Mouse (Mus musculus) lung, embryonic 16.5 days (tissue): ENCODE results near the gene Rhob. TPM values are rescaled to one million over a fixed set of nuclear protein-coding genes. Genes with fewer than 3 reads are reported as not detected.

Experiments used
- ATAC-seq: fragments of 200-750 bp; cut with Nextera tagmentation; 2 replicates; pipeline ENCODE4 v1.8.0; 2017; ENCODE audit warnings: low read depth, mild to moderate bottlenecking, moderate library complexity
- H3K27ac ChIP-seq: fragments of 300-500 bp; sonication (generic); 2 replicates; pipeline ENCODE4 v1.5.1; 2014; ENCODE audit warnings: mild to moderate bottlenecking, control low read depth, low read length
- H3K27me3 ChIP-seq: fragments of 300-500 bp; sonication (generic); 2 replicates; pipeline ENCODE4 v1.6.1; 2014; ENCODE audit warnings: low read depth, low read length, mixed read lengths; ENCODE audit not compliant: control insufficient read depth, insufficient read depth
- H3K36me3 ChIP-seq: fragments of 300-500 bp; sonication (generic); 2 replicates; pipeline ENCODE4 v1.6.1; 2014; ENCODE audit warnings: low read length; ENCODE audit not compliant: control insufficient read depth, insufficient read depth
- H3K4me1 ChIP-seq: fragments of 300-500 bp; sonication (generic); replicated peaks from 2 replicates; pipeline ENCODE4 v1.6.1; 2014; ENCODE audit warnings: low read length, mixed read lengths; ENCODE audit not compliant: control insufficient read depth, insufficient read depth
- H3K4me2 ChIP-seq: fragments of 300-500 bp; sonication (generic); 2 replicates; pipeline ENCODE4 v1.6.1; 2014; ENCODE audit warnings: low read depth, low read length, control low read depth
- H3K4me3 ChIP-seq: fragments of 300-500 bp; sonication (generic); 2 replicates; pipeline ENCODE4 v1.5.1; 2014; ENCODE audit warnings: mild to moderate bottlenecking, low read length, control low read depth
- H3K9ac ChIP-seq: fragments of 300-500 bp; sonication (generic); 2 replicates; pipeline ENCODE4 v1.6.1; 2014; ENCODE audit warnings: low read length, control low read depth
- H3K9me3 ChIP-seq: fragments of 300-500 bp; sonication (generic); 2 replicates; pipeline ENCODE4 v1.6.1; 2016; ENCODE audit warnings: low read length; ENCODE audit not compliant: control insufficient read depth
- WGBS: fragments of 180-500 bp; shearing (Covaris S2); extraction: QIAGEN DNeasy Blood & Tissue Kit; methylation state at CpG from one replicate; pipeline ENCODE4 v1.1.7; 2014; 5-methylcytosine and 5-hydroxymethylcytosine counted together
- polyA plus RNA-seq: library from polyadenylated mRNA; unstranded; fragments of >200 nt; fragmentation: Nextera tagmentation; extraction: Ambion mirVana; gene quantifications from 2 replicates; pipeline ENCODE4 v1.2.1, GENCODE M21; 2015

The Rhob gene
- 47.8 and 49.2 TPM in 2 replicates for polyA plus RNA-seq

DNA sequence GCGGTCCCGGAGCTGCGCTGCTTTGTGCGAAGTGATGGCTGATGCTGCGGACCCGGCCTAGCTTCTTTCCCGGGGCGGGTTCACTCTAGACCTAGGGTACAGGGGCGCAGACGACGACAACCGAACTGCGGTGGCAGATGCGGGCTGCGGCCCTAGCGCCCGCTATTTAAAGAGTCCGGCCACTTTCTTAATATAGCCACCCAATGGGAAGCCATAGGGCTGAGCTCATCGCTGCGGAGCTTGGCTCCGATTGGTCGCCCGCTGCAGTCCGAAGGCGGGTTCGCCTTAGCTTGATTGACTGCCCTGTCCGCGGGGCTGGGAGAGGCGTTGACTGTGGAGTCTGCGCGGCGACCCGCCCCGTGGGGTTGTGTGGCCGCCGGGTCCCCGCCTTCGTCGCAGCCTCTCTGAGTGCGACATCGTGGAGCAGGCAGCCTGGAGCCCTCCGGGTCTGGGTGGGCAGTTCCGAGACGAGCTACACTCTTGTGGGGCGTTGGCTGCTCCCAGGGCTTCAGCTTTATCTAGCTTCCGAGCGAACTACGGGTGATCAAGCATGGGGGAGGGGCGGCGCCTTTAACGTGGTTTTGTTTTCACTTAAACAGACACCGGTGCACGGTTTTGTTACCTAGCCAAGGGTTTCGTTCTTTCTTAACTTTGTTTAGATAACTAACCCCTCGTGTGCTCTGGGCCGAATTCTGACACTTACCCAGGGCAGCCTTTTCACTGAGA, at the start of gene Rhob:
Rhob (minus strand) TSS at position 139 of the 726 bp plus-strand sequence.
- ATAC-seq: peak; percentile 97
- no peaks in the 10 kb centered on the region for H3K9me3 ChIP-seq
- under 1% methylated on average over 56 of the region's 56 CpGs for WGBS

GRCm38 (mm10) chr12:8547357-8547756, 47.5 kb upstream of the Rhob start:
- Histone ChIP-seq H3K9ac (no peak overlapping the region), H3K27ac (no peak overlapping the region), H3K9me3 (no peaks in the 10 kb centered on the region), H3K4me1 (no peaks in the 10 kb centered on the region), H3K4me3 (no peak overlapping the region), H3K27me3 (no peaks in the 10 kb centered on the region), H3K4me2 (no peak overlapping the region), H3K36me3 (no peaks in the 10 kb centered on the region)
- WGBS: 17% methylated on average over 11 of the region's 11 CpGs
- ATAC-seq: peak; percentile 76; the same call in 1 of the 2 replicates

More for the DNA sequence above, at the start of gene Rhob:
- Histone ChIP-seq H3K27me3 (no peaks in the 10 kb centered on the region), H3K9ac (peak within 1 kb of the TSS; percentile 97), H3K4me1 (peaks cover 25% of the 10 kb centered on the region), H3K27ac (peak within 1 kb of the TSS; percentile 99), H3K4me3 (peak within 1 kb of the TSS; percentile 75), H3K4me2 (peak within 1 kb of the TSS; percentile 78), H3K36me3 (no peaks in the 10 kb centered on the region)

DNA sequence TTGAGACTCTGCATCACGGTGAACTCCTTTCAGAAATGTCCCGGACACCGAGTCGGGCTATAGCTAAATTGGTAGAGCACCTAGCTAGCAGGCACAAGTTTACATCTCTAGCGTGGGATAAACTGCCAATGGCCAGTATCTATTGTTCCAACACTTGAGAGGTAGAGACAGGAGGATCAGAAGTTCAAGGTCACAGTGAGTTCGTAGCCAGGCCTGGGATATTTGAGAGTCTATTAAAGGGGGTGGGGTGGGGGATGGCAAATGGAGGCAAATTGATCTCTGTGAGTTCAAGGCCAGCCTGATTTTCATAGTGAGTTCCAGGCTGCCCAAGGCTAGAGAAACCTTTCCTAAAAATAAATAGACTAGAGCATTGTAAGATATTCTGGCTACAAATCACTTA, 47.0 kb upstream of the Rhob start:
- Histone ChIP-seq H3K36me3 (no peaks in the 10 kb centered on the region), H3K4me1 (no peaks in the 10 kb centered on the region), H3K4me2 (no peak overlapping the region), H3K27me3 (no peaks in the 10 kb centered on the region), H3K9me3 (no peaks in the 10 kb centered on the region), H3K27ac (no peak overlapping the region), H3K4me3 (no peak overlapping the region), H3K9ac (no peak overlapping the region)
- no peak for ATAC-seq
- WGBS: 71% methylated on average over 6 of the region's 6 CpGs

DNA sequence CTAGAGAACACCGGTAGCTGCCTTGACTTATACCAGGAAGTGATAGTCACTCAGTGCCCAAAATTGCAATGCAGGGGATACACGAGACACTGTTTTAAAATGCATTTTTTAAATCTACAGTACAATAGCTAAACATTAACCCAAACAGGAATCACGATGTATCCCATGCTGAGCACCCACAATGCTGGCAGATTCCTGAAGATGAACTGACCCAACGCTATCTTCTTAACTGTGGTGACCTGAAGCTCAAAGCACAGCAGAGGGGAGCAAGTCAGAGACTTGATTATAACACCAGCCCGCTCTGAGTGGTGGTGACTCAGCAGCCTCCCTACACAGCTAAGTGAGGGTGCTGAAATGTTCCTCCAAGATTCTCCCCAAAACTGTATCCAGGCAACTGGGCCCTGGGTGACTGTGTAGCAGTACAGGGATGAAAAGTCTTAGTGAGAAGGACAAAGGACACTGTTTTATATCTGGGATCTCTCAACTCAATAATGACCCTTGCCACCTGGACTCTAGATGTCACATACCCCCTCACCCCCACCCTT, 45.3 kb upstream of the Rhob start:
- Histone ChIP-seq H3K4me3 (no peak overlapping the region), H3K27ac (no peak overlapping the region), H3K4me2 (no peak overlapping the region), H3K9ac (no peak overlapping the region), H3K4me1 (no peaks in the 10 kb centered on the region), H3K27me3 (no peaks in the 10 kb centered on the region), H3K36me3 (no peaks in the 10 kb centered on the region), H3K9me3 (no peaks in the 10 kb centered on the region)
- 76% methylated on average over 5 of the region's 5 CpGs for WGBS
- no peak for ATAC-seq

DNA sequence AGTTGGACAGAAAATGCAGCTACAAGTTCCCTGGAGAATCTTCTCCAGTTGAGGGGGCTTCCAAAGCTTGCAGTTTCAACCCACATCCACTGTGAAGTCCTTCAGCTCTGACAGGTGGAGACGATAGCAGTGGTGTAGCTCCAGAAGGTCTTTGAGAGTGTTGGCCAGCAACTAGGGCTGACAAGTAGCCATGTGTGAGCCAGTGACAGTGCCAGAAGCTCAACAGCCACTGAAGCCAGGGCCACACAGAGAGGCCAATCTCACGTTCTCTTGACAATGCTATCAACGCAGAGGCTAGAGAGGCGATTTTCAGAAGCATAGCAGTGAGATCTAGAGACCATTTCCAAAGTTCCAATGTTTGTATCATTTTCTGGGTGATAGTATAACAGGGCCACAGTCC, 42.6 kb upstream of the Rhob start:
- no peaks in the 10 kb centered on the region for H3K27me3 ChIP-seq
- H3K4me1 ChIP-seq: no peaks in the 10 kb centered on the region
- no peak overlapping the region for H3K27ac ChIP-seq
- ATAC-seq: no peak
- no peak overlapping the region for H3K4me2 ChIP-seq
- 71% methylated on average over 4 of the region's 4 CpGs for WGBS
- H3K9me3 ChIP-seq: no peaks in the 10 kb centered on the region
- H3K36me3 ChIP-seq: no peaks in the 10 kb centered on the region
- H3K4me3 ChIP-seq: no peak overlapping the region
- no peak overlapping the region for H3K9ac ChIP-seq

DNA sequence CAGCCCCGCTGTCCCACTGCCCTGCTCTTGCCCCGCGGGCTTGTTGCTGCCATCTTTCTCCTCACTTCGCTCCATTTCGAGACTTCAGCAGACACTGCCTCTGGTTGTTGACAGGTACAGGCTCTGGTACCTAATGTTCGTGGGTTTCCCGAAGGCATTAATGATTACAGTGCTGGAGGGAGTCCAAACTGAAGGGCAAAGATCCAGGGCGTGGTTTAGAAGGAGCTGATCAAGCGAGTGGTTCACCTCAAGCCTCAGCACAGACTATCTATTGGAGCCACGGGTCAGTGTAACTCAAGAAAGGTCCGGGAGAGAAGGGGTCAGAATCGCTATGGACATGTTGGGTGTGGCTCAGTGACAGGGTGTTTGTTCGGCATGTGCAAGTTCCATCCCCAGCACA, 39.7 kb upstream of the Rhob start:
- Histone ChIP-seq H3K9me3 (no peaks in the 10 kb centered on the region), H3K36me3 (no peaks in the 10 kb centered on the region), H3K27me3 (no peaks in the 10 kb centered on the region), H3K27ac (no peak overlapping the region), H3K4me2 (no peak overlapping the region), H3K9ac (no peak overlapping the region), H3K4me1 (no peaks in the 10 kb centered on the region), H3K4me3 (no peak overlapping the region)
- WGBS: 73% methylated on average over 13 of the region's 13 CpGs
- ATAC-seq: no peak

GRCm38 (mm10) chr12:8537291-8537690, 37.5 kb upstream of the Rhob start:
- no peak overlapping the region for H3K4me3 ChIP-seq
- 81% methylated on average over 5 of the region's 5 CpGs for WGBS
- H3K4me1 ChIP-seq: no peaks in the 10 kb centered on the region
- H3K27me3 ChIP-seq: no peaks in the 10 kb centered on the region
- no peak overlapping the region for H3K27ac ChIP-seq
- H3K36me3 ChIP-seq: no peaks in the 10 kb centered on the region
- no peaks in the 10 kb centered on the region for H3K9me3 ChIP-seq
- H3K9ac ChIP-seq: no peak overlapping the region
- no peak for ATAC-seq
- H3K4me2 ChIP-seq: no peak overlapping the region

DNA sequence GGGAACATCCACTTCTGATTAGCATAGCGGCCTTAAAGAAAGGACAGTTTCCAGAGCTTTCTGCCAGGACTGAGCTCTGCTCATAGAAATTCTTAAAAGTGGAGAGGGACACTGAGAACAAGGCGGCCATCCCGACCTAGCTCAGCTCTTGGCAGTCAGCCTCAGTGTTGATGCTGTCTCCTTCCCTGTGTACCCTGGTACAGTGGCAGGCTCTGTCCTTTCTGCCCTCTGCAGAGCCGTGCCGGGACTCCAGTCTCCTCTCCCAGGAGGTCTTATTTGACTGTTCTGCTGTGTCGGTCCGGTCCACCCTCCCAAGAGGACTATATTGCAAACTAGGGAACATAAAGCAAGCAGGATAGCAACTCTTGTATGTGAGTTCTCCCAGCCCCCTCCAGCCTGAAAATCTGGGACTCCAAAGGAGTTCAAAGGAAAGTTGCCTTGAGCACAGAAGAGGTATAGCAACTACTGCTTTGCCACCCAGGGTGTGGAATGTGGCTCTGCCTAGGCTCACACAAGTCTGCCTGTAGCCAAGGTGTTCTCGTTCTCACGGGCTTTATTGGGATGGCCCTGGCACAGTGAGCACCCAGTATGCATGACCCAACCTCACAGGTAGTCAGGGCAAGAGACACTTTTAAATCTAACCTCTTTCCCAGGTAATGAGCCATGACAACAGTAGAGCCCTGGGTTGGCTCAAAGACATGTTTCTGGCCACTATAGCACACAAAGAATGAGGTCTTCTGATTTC, 36.6 kb upstream of the Rhob start:
- H3K4me1 ChIP-seq: no peaks in the 10 kb centered on the region
- no peak for ATAC-seq

GRCm38 (mm10) chr12:8535596-8535995, 35.8 kb upstream of the Rhob start:
- H3K36me3 ChIP-seq: no peaks in the 10 kb centered on the region
- H3K4me3 ChIP-seq: no peak overlapping the region
- H3K4me2 ChIP-seq: no peak overlapping the region
- no peak overlapping the region for H3K9ac ChIP-seq
- H3K27me3 ChIP-seq: no peaks in the 10 kb centered on the region
- H3K4me1 ChIP-seq: no peaks in the 10 kb centered on the region
- WGBS: 77% methylated on average over 7 of the region's 7 CpGs
- no peaks in the 10 kb centered on the region for H3K9me3 ChIP-seq
- no peak overlapping the region for H3K27ac ChIP-seq
- no peak for ATAC-seq

More for the DNA sequence above, 36.6 kb upstream of the Rhob start:
- no peaks in the 10 kb centered on the region for H3K27me3 ChIP-seq
- H3K9ac ChIP-seq: no peak overlapping the region
- H3K4me3 ChIP-seq: no peak overlapping the region
- no peak overlapping the region for H3K4me2 ChIP-seq
- 64% methylated on average over 9 of the region's 9 CpGs for WGBS
- no peak overlapping the region for H3K27ac ChIP-seq
- no peaks in the 10 kb centered on the region for H3K36me3 ChIP-seq
- no peaks in the 10 kb centered on the region for H3K9me3 ChIP-seq
